ENCODE assay signal across 8 mouse cellular contexts in the genomic region with DNA sequence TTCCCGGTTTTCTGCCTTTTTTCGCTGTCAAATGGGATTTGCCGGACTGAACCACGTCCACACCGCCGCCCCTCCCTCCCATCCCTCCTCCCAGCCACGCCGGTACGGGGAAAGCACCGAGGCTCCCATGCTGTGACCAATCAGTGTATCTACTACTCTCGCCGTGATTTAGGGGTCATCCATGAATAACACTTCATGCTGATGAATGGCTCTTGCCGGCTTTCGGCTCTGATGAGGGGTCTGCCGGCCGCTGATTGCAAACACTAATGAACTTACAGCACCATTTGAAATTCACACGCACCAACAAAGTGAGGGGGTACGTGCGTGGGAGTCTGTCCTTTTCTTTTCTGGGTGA. TPM values are rescaled to one million over a fixed set of nuclear protein-coding genes. Genes with fewer than 3 reads are reported as not detected.
A peak's percentile ranks its signal among the peaks of the same experiment; 100 is the strongest.
DNase-seq lines count a peak whose midpoint lies in the region; ATAC-seq lines count a peak whose summit lies in the region.

A gene (minus strand): TSS at position 21 of the 355 bp plus-strand sequence.

- H3K9ac ChIP-seq in heart, embryonic 13.5 days: peak within 1 kb of the TSS; percentile 80
- peak within 1 kb of the TSS; percentile 85 for H3K9ac ChIP-seq in neural tube, embryonic 13.5 days

- intact Hi-C loops in left cerebral cortex, postnatal 4 days (cut with DNase I): loop anchor here (5.0 kb wide), 1 partner anchor 282 kb away; no protein-coding TSS in a partner anchor

- WGBS in heart, embryonic 13.5 days: 0% methylated on average over 19 of the region's 19 CpGs
- WGBS in neural tube, embryonic 13.5 days: 0% methylated on average over 19 of the region's 19 CpGs

- peak within 1 kb of the TSS; percentile 51 for H3K27ac ChIP-seq in heart, embryonic 13.5 days (replicated peaks)
- H3K27ac ChIP-seq in neural tube, embryonic 13.5 days (replicated peaks): peak within 1 kb of the TSS; percentile 92

- peak within 1 kb of the TSS; percentile 97 for H3K4me2 ChIP-seq in heart, embryonic 13.5 days
- H3K4me2 ChIP-seq in neural tube, embryonic 13.5 days: peak within 1 kb of the TSS; percentile 95

- no peaks in the 10 kb centered on the region for H3K36me3 ChIP-seq in heart, embryonic 13.5 days
- no peaks in the 10 kb centered on the region for H3K36me3 ChIP-seq in neural tube, embryonic 13.5 days

- H3K4me1 ChIP-seq in heart, embryonic 13.5 days: peaks cover 22% of the 10 kb centered on the region
- peaks cover 43% of the 10 kb centered on the region for H3K4me1 ChIP-seq in neural tube, embryonic 13.5 days (replicated peaks)

- no peaks in the 10 kb centered on the region for H3K9me3 ChIP-seq in heart, embryonic 13.5 days
- H3K9me3 ChIP-seq in neural tube, embryonic 13.5 days: no peaks in the 10 kb centered on the region

- H3K4me3 ChIP-seq in heart, embryonic 13.5 days: peak within 1 kb of the TSS; percentile 81
- peak within 1 kb of the TSS; percentile 72 for H3K4me3 ChIP-seq in neural tube, embryonic 13.5 days

- DNase-seq in embryo, embryonic 9.5 days (ENCODE audit: extremely low spot score): peak; percentile 74
- no peak for DNase-seq in embryo, embryonic 10.5 days (ENCODE audit: low spot score)
- peak; percentile 19 for DNase-seq in right cerebral cortex, postnatal 14 days
- no peak for DNase-seq in right cerebral cortex, adult 2 months (ENCODE audit: low spot score in 2 of 2)
- DNase-seq in left cerebral cortex, postnatal 4 days: peak; percentile 55
- DNase-seq in urinary bladder, postnatal 14 days (ENCODE audit: low spot score): no peak

- H3K27me3 ChIP-seq in heart, embryonic 13.5 days (replicated peaks): peaks cover 72% of the 10 kb centered on the region
- H3K27me3 ChIP-seq in neural tube, embryonic 13.5 days: peaks cover 43% of the 10 kb centered on the region

- ATAC-seq in heart, embryonic 13.5 days (ENCODE audit: extremely low read depth, insufficient number of reproducible peaks, low FRiP score, low TSS enrichment): no peak
- peak; percentile 76 for ATAC-seq in neural tube, embryonic 13.5 days (ENCODE audit: low read depth)

RNA-seq across cellular contexts. Expression of the gene that starts here (rescaled TPM):
- 7.0 and 7.1 TPM in 2 replicates for polyA plus RNA-seq in heart, embryonic 13.5 days (2015; fragmentation: Nextera tagmentation; extraction: Ambion mirVana)
- 100 to 1,000 TPM; 162 to 169 TPM for total RNA-seq in left cerebral cortex, postnatal 4 days (2021)
- 40.7 and 47.0 TPM in 2 replicates for polyA plus RNA-seq in neural tube, embryonic 13.5 days (2015; fragmentation: Nextera tagmentation; extraction: Ambion mirVana)

Comparison
In these comparisons a context has a peak if more than half of its experiments do, and no peak if none do; other contexts are left out.
1. DNase-seq: peak in embryo, embryonic 9.5 days (single experiment), right cerebral cortex, postnatal 14 days (single experiment) and left cerebral cortex, postnatal 4 days (single experiment); none in embryo, embryonic 10.5 days (single experiment), right cerebral cortex, adult 2 months (0 of 2) and urinary bladder, postnatal 14 days (single experiment).